Mouse (Mus musculus) cortical plate, adult 2 months (tissue): ENCODE measurements at regions not wholly inside any gene's neighbourhood (a gene's known extent, or its start where the extent isn't known, plus 50 kb on each side); places are given as distances from the start of the nearest gene placed in this dataset.

ENCODE experiments used
- CTCF ChIP-seq: fragments of 200-500 bp; IDR thresholded peaks from 2 replicates; pipeline ENCODE4 v1.5.1; 2011; ENCODE audit warnings: mild to moderate bottlenecking, control low read depth, low read length; ENCODE audit not compliant: insufficient read depth; ENCODE audit errors: extremely low read depth
- POLR2A ChIP-seq: fragments of 200-500 bp; IDR thresholded peaks from 2 replicates; pipeline ENCODE4 v1.6.1; 2011; ENCODE audit warnings: mild to moderate bottlenecking, low read length, control low read depth; ENCODE audit not compliant: insufficient read depth; ENCODE audit errors: extremely low read depth

- TF ChIP-seq CTCF (no peak), POLR2A (no peak)
Observed at GRCm38 (mm10) chr9:43965171-43965570, 78.0 kb upstream of the Thy1 start.
